Mouse (Mus musculus): Measurements from ENCODE around the gene Med20. TPM values are rescaled to one million over a fixed set of nuclear protein-coding genes. Genes with fewer than 3 reads are reported as not detected.

The Med20 gene
- total and polyA plus RNA-seq, 2 experiments from 2014 or later, result 30.2 to 37.0 TPM

- peak overlapping the region; percentile 85 for H3K4me2 ChIP-seq (ENCODE audit: low read depth)
- H3K9ac ChIP-seq, result peak overlapping the region; percentile 69
- peak overlapping the region; percentile 94 for H3K27ac ChIP-seq (ENCODE audit: low read depth, low read length)
- peak; percentile 97 for ATAC-seq
- H3K4me1 ChIP-seq (ENCODE audit: insufficient read depth), result peaks cover 11% of the 10 kb centered on the region
- H3K36me3 ChIP-seq (ENCODE audit: insufficient read depth), result peaks cover 2% of the 10 kb centered on the region; the same call in 1 of the 2 replicates
- TF ChIP-seq CTCF (IDR thresholded peaks at IDR 0.05; ENCODE audit: low read depth), result no peak
- no peaks in the 10 kb centered on the region for H3K9me3 ChIP-seq (ENCODE audit: low read length)
- no peaks in the 10 kb centered on the region for H3K27me3 ChIP-seq (ENCODE audit: insufficient read depth, low read length)
- peak overlapping the region; percentile 86 for H3K4me3 ChIP-seq (ENCODE audit: low read depth, low read length)
- 1% methylated on average over 60 of the region's 63 CpGs for WGBS
- peak; percentile 97 for DNase-seq
Observed at GRCm38 (mm10) chr17:47628851-47629676, 17.7 kb downstream of the Med20 start.

DNA sequence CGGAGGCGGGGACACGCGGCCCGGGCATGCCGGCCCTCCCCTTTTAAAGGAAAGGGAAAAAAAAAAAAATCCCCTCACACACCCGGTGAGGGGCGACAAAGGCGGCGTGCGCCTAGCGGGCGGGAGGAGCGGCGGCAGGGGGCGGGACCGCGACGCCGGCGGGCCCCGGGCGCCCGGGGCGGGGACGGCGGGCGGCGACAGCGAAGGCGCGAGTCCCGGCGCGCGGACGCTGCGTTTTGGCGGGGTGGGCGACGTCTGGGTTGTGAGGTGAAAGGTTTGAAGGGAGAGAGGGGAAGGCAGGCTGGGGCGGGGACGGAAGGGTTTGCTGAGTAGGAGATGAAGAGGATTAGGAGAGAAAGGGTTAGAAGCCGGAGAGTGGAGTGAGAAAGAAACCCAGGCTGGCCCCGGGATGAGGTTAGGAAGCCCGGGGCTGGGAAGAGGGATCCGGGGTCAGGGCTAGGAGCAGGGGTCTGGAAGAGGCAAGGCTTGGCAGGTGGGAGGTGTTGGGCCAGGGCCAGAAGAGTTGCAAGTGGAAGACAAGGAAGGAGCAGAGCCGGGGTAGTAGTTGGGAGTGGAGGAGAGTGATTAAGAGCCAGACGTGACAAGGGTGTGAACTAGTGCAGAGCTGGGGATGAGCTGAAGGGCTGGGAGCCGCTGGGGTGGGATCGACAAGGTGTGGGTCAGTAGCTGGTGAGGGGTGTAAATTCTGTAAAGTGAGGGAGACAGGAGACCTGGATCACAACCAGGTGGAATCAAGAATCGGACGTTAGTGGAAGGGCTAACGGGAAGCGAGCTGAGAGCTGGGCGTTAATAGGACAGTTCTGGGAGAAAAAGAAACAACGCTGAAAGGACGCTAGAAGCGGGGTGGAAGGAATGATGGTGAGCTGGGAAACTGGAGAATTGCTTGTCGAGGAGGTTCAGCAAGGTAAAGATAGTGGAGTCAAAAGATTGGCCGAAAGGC is 18.6 kb downstream of the Med20 start:
- no peaks in the 10 kb centered on the region; the same call in 1 of the 2 replicates for H3K36me3 ChIP-seq (ENCODE audit: insufficient read depth)
- no peaks in the 10 kb centered on the region for H3K27me3 ChIP-seq (ENCODE audit: insufficient read depth, low read length)
- H3K4me3 ChIP-seq (ENCODE audit: low read depth, low read length), result peak overlapping the region; percentile 86
- peak overlapping the region; percentile 94 for H3K27ac ChIP-seq (ENCODE audit: low read depth, low read length)
- DNase-seq (no peak), ATAC-seq (peak; percentile 74)
- WGBS, result 2% methylated on average over 60 of the region's 61 CpGs
- H3K9me3 ChIP-seq (ENCODE audit: low read length), result no peaks in the 10 kb centered on the region
- H3K9ac ChIP-seq, result peak overlapping the region; percentile 69
- H3K4me2 ChIP-seq (ENCODE audit: low read depth), result peak overlapping the region; percentile 85
- no peak for TF ChIP-seq CTCF (IDR thresholded peaks at IDR 0.05; ENCODE audit: low read depth)
- peaks cover 11% of the 10 kb centered on the region for H3K4me1 ChIP-seq (ENCODE audit: insufficient read depth)

DNA sequence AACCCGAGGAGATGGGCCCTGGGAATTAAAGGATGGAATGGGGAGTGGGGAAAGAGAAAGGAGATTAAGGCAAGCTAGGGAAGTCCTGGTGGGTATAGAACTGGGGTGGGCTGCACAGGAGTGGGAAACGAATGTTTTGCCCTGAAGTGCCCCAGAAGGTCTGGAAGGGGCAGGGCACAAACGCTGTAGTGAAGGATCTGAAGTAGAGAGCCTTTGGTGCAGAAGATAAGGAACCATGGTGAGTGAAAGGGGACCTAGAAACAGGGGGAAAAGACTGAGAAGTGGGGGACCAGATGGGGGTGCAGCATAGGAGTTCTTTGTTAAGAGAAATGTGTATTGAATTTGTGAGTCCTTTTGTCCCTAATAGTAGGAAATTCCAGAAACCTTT is 19.3 kb downstream of the Med20 start, which contains the start of gene Usp49:
Gene Usp49 (plus strand): TSS at position 13 of the 388 bp plus-strand sequence.
- Histone ChIP-seq H3K9ac (peak within 1 kb of the TSS; percentile 69), H3K36me3 (ENCODE audit: insufficient read depth) (peaks cover 3% of the 10 kb centered on the region; the same call in 1 of the 2 replicates), H3K4me3 (ENCODE audit: low read depth, low read length) (peak within 1 kb of the TSS; percentile 86), H3K27ac (ENCODE audit: low read depth, low read length) (peak within 1 kb of the TSS; percentile 94), H3K27me3 (ENCODE audit: insufficient read depth, low read length) (no peaks in the 10 kb centered on the region), H3K4me1 (ENCODE audit: insufficient read depth) (peaks cover 11% of the 10 kb centered on the region), H3K4me2 (ENCODE audit: low read depth) (peak within 1 kb of the TSS; percentile 85), H3K9me3 (ENCODE audit: low read length) (no peaks in the 10 kb centered on the region)
- no peak for TF ChIP-seq CTCF (IDR thresholded peaks at IDR 0.05; ENCODE audit: low read depth)
- WGBS, result 0% methylated on average over 3 of the region's 3 CpGs
- DNase-seq, result peak; percentile 6
- no peak for ATAC-seq

DNA sequence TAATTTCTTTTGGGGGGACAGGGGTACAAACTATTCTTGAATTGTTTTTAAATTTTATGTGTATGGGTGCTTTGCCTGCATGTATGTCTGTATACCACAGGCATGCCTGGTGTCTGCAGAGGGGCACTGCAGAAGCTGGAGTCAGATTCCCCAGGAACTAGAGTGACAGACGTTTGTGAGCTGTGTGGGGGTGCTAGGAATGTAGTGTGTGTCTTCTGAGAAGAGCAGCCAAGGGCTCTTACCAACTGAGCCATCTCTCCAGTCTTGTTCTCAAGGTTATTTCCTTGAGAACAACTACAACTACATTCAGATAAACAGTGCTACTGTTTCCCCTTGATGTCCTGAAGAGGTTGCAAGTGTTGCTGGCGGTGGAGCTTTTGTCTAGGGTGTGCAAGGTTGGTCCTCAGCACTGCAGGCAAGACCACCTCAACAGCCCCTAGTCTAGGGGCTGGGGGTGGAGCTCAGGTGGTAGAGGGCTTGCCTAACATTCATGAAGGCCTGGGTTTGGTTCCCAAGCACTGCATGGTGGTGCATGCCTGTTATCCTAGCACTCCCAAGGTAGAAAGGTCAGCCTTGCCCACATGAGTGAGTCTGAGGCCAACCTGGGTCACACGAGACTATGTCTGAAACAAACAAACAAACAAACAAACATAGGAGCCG is 20.9 kb downstream of the Med20 start:
- no peak overlapping the region for H3K27ac ChIP-seq (ENCODE audit: low read depth, low read length)
- no peak overlapping the region for H3K4me3 ChIP-seq (ENCODE audit: low read depth, low read length)
- DNase-seq, result no peak
- no peaks in the 10 kb centered on the region for H3K9me3 ChIP-seq (ENCODE audit: low read length)
- WGBS, result 72% methylated on average over 4 of the region's 4 CpGs
- H3K4me1 ChIP-seq (ENCODE audit: insufficient read depth), result peaks cover 11% of the 10 kb centered on the region
- ATAC-seq, result no peak
- H3K9ac ChIP-seq, result 0 out of 2 replicates have a peak overlapping the region, but pooled peaks have one; percentile 10
- peak overlapping the region; percentile 5; the same call in 1 of the 2 replicates for H3K4me2 ChIP-seq (ENCODE audit: low read depth)
- peaks cover 11% of the 10 kb centered on the region; the same call in 1 of the 2 replicates for H3K36me3 ChIP-seq (ENCODE audit: insufficient read depth)
- no peak for TF ChIP-seq CTCF (IDR thresholded peaks at IDR 0.05; ENCODE audit: low read depth)
- no peaks in the 10 kb centered on the region for H3K27me3 ChIP-seq (ENCODE audit: insufficient read depth, low read length)

DNA sequence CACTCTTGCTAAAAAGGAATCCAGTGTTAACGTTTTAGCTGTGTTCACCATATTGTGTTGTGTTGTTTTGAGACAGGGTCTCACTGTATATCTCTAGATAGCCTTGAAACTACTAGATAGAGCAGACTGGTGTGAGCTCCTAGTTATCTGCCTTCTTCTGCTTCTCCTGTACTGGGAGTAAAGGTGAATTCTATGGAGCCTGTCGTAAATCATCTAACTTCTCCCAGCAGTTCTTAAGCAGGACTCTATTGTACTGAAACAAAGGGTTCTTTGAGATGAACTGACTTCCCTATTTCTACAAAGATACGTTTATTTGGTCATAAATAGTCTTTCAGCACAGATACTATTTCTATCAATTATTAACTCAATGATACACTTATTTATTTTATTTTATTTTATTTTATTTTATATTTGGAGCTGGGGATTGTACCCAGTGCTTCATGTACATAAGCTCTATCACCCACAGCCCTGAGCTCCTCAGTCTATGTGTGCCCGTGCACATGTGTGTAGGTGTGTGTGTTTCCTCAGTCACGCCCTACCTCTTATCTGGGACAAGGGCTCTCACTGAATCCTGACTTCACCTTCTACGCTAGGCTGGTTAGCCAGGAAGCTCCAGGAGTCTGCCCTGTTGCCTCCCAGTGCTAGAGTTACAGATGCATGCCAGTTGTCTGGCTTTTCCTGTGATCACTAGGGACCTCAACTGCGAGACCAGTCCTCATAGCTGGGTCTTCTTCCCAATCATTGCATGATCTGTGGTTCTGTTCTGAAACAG is 22.8 kb downstream of the Med20 start:
- Histone ChIP-seq H3K27ac (ENCODE audit: low read depth, low read length) (no peak overlapping the region), H3K27me3 (ENCODE audit: insufficient read depth, low read length) (no peaks in the 10 kb centered on the region), H3K9me3 (ENCODE audit: low read length) (no peaks in the 10 kb centered on the region), H3K36me3 (ENCODE audit: insufficient read depth) (peaks cover 11% of the 10 kb centered on the region; the same call in 1 of the 2 replicates), H3K9ac (no peak overlapping the region), H3K4me2 (ENCODE audit: low read depth) (no peak overlapping the region), H3K4me3 (ENCODE audit: low read depth, low read length) (no peak overlapping the region), H3K4me1 (ENCODE audit: insufficient read depth) (peaks cover 11% of the 10 kb centered on the region)
- ATAC-seq (no peak), DNase-seq (no peak)
- TF ChIP-seq CTCF (IDR thresholded peaks at IDR 0.05; ENCODE audit: low read depth), result no peak
- WGBS, result 80% methylated on average over 7 of the region's 7 CpGs

GRCm38 (mm10) chr17:47642992-47643391 is 31.6 kb downstream of the Med20 start:
- H3K9ac ChIP-seq, result no peak overlapping the region
- H3K9me3 ChIP-seq (ENCODE audit: low read length), result no peaks in the 10 kb centered on the region
- no peaks in the 10 kb centered on the region for H3K4me1 ChIP-seq (ENCODE audit: insufficient read depth)
- no peaks in the 10 kb centered on the region for H3K27me3 ChIP-seq (ENCODE audit: insufficient read depth, low read length)
- no peak overlapping the region for H3K4me2 ChIP-seq (ENCODE audit: low read depth)
- DNase-seq, result no peak
- 88% methylated on average over 2 of the region's 2 CpGs for WGBS
- no peak overlapping the region for H3K27ac ChIP-seq (ENCODE audit: low read depth, low read length)
- no peak for ATAC-seq
- TF ChIP-seq CTCF (IDR thresholded peaks at IDR 0.05; ENCODE audit: low read depth), result 0 out of 2 replicates have a peak, but pooled peaks have one; percentile 19
- no peaks in the 10 kb centered on the region for H3K36me3 ChIP-seq (ENCODE audit: insufficient read depth)
- H3K4me3 ChIP-seq (ENCODE audit: low read depth, low read length), result no peak overlapping the region

Data from forebrain, postnatal 0 days (tissue).